Mouse (Mus musculus) spleen, adult 12 weeks (tissue): Measurements from ENCODE around the gene Gm1673.
A peak's percentile ranks its signal among the peaks of the same experiment; 100 is the strongest.
"Not testable (repeated sequence)": the region's sequence is repeated elsewhere in the genome, so short reads cannot be mapped to it uniquely, and the experiment has no call there.

ENCODE experiments used
- DNase-seq: peaks from one replicate; pipeline ENCODE4 v3.0.0; 2022; ENCODE audit warnings: low spot score

Gm1673 gene

GRCm38 (mm10) chr5:33983309-33984121, at the start of gene Gm1673:
TSS of gene Gm1673 (plus strand) at chr5:33983433.
- DNase-seq: no peak

- DNase-seq: no peak
Observed at GRCm38 (mm10) chr5:33934081-33934480, 49.2 kb upstream of the Gm1673 start.

GRCm38 (mm10) chr5:33934877-33935276, 48.4 kb upstream of the Gm1673 start:
- no peak for DNase-seq

- no peak for DNase-seq
Observed at GRCm38 (mm10) chr5:33935700-33936111, 47.5 kb upstream of the Gm1673 start.

GRCm38 (mm10) chr5:33936120-33936707, 47.0 kb upstream of the Gm1673 start, which contains the start of gene Nelfa:
TSS of gene Nelfa (minus strand) at chr5:33936413.
- DNase-seq: peak; percentile 94

- DNase-seq: no peak
Observed at GRCm38 (mm10) chr5:33937230-33937629, 46.0 kb upstream of the Gm1673 start.

GRCm38 (mm10) chr5:33938448-33938847, 44.8 kb upstream of the Gm1673 start:
- DNase-seq: peak; percentile 26

- not testable (repeated sequence) for DNase-seq
Observed at GRCm38 (mm10) chr5:33947035-33947434, 36.2 kb upstream of the Gm1673 start.

- DNase-seq: no peak
Observed at GRCm38 (mm10) chr5:33948314-33948713, 34.9 kb upstream of the Gm1673 start.

- no peak for DNase-seq
Observed at GRCm38 (mm10) chr5:33953471-33954185, 29.6 kb upstream of the Gm1673 start.

- DNase-seq: peak; percentile 45
Observed at GRCm38 (mm10) chr5:33954354-33954753, 28.9 kb upstream of the Gm1673 start.

- DNase-seq: no peak
Observed at GRCm38 (mm10) chr5:33955868-33956267, 27.4 kb upstream of the Gm1673 start.

- no peak for DNase-seq
Observed at GRCm38 (mm10) chr5:33959382-33959781, 23.9 kb upstream of the Gm1673 start.

GRCm38 (mm10) chr5:33974736-33975135, 8.5 kb upstream of the Gm1673 start:
- no peak for DNase-seq

- DNase-seq: no peak
Observed at GRCm38 (mm10) chr5:33976267-33976666, 7.0 kb upstream of the Gm1673 start.

GRCm38 (mm10) chr5:33982731-33983259, 438 bp upstream of the Gm1673 start:
- DNase-seq: no peak

GRCm38 (mm10) chr5:33994671-33995625, 11.7 kb downstream of the Gm1673 start:
- DNase-seq: no peak

- no peak for DNase-seq
Observed at GRCm38 (mm10) chr5:33995843-33996693, 12.8 kb downstream of the Gm1673 start, which contains the start of gene Nat8l. TSS of gene Nat8l (plus strand) at chr5:33995984.

GRCm38 (mm10) chr5:33996694-33997045, 13.4 kb downstream of the Gm1673 start:
- no peak for DNase-seq

- DNase-seq: no peak
Observed at GRCm38 (mm10) chr5:33997051-33997741, 14.0 kb downstream of the Gm1673 start.
